Mouse (Mus musculus) CH12.LX (cell line): ENCODE data around the gene Gna11. TPM values are rescaled to one million over a fixed set of nuclear protein-coding genes. Genes with fewer than 3 reads are reported as not detected.

Source experiments
- DNase-seq: peaks from one replicate; pipeline ENCODE4 v3.0.0-alpha.2; 2013; ENCODE audit errors: extremely low read depth
- H3K27ac ChIP-seq: 2 replicates; pipeline ENCODE4 v1.5.1; 2012; ENCODE audit warnings: low read depth, mild to moderate bottlenecking, control low read depth, moderate library complexity; ENCODE audit not compliant: insufficient read depth
- H3K27me3 ChIP-seq: replicated peaks from 2 replicates; pipeline ENCODE3; 2012; ENCODE audit warnings: inconsistent platforms
- H3K36me3 ChIP-seq, 2 experiments: replicated peaks in 1 of 2; 2 replicates each; pipeline versions ENCODE3 to v1.6.1; 2012; ENCODE audit warnings: inconsistent platforms in 1 of 2, low read length in 1 of 2, mild to moderate bottlenecking in 1 of 2, mixed read lengths in 1 of 2, moderate library complexity in 1 of 2; ENCODE audit not compliant: control insufficient read depth in 1 of 2, insufficient read depth in 1 of 2
- H3K4me1 ChIP-seq, 2 experiments: 2 replicates each; pipeline ENCODE4 v1.6.1; 2012; ENCODE audit warnings: inconsistent platforms in 1 of 2, moderate library complexity in 1 of 2; ENCODE audit not compliant: insufficient read depth in 2 of 2, control insufficient read depth in 1 of 2
- H3K4me2 ChIP-seq: 2 replicates; pipeline ENCODE4 v1.6.1; 2012; ENCODE audit warnings: low read depth, mild to moderate bottlenecking, control low read depth; ENCODE audit not compliant: poor library complexity, insufficient read depth, severe bottlenecking
- H3K4me3 ChIP-seq, 3 experiments: fragments of 150-350 bp in 1 of 3; sonication (generic) in 1 of 3; replicated peaks in 1 of 3; 2 replicates each; pipeline versions ENCODE3 to v1.5.1; 2011 to 2012; ENCODE audit warnings: low read depth in 2 of 3, low read length in 2 of 3, mild to moderate bottlenecking in 2 of 3, moderate library complexity in 2 of 3, control low read depth in 1 of 3, improper control_type of control experiment in 1 of 3, inconsistent platforms in 1 of 3, mixed read lengths in 1 of 3; ENCODE audit not compliant: poor library complexity in 1 of 3
- H3K79me2 ChIP-seq: replicated peaks from 2 replicates; pipeline ENCODE4 v1.6.1; 2012; ENCODE audit warnings: mild to moderate bottlenecking, moderate library complexity; ENCODE audit not compliant: control insufficient read depth, poor library complexity, insufficient read depth, severe bottlenecking; ENCODE audit errors: extremely low read depth
- H3K9ac ChIP-seq: 2 replicates; pipeline ENCODE4 v1.6.1; 2012; ENCODE audit warnings: low read depth, mild to moderate bottlenecking, control low read depth, moderate library complexity; ENCODE audit not compliant: insufficient read depth
- H3K9me3 ChIP-seq: replicated peaks from 2 replicates; pipeline ENCODE3; 2012; ENCODE audit warnings: low read length, inconsistent platforms, mixed read lengths
- BHLHE40 ChIP-seq: IDR thresholded peaks from 2 replicates; pipeline ENCODE4 v1.6.1; 2011; ENCODE audit warnings: mild to moderate bottlenecking, low read depth, low read length, improper control_type of control experiment
- CHD2 ChIP-seq: IDR thresholded peaks from 2 replicates; pipeline ENCODE4 v1.6.1; 2011; ENCODE audit warnings: low read length, improper control_type of control experiment
- CTCF ChIP-seq, 2 experiments: IDR thresholded peaks in 1 of 2; conservative IDR thresholded peaks in 1 of 2; 2 replicates each; pipeline ENCODE4 v1.5.1; 2011 to 2012; ENCODE audit warnings: low read depth in 2 of 2, low read length in 2 of 2, improper control_type of control experiment in 1 of 2, inconsistent platforms in 1 of 2, mild to moderate bottlenecking in 1 of 2, moderate library complexity in 1 of 2
- E2F4 ChIP-seq: IDR thresholded peaks from 2 replicates; pipeline ENCODE4 v1.6.1; 2011; ENCODE audit warnings: low read depth, low read length, improper control_type of control experiment; ENCODE audit not compliant: insufficient replicate concordance
- EP300 ChIP-seq: IDR thresholded peaks from 2 replicates; pipeline ENCODE4 v1.6.1; 2011; ENCODE audit warnings: low read length, improper control_type of control experiment
- ETS1 ChIP-seq: conservative IDR thresholded peaks from 2 replicates; pipeline ENCODE4 v1.6.1; 2012; ENCODE audit warnings: low read depth, mild to moderate bottlenecking, inconsistent platforms, low read length, improper control_type of control experiment, moderate library complexity
- GABPA ChIP-seq: IDR thresholded peaks from 2 replicates; pipeline ENCODE4 v1.6.1; 2012; ENCODE audit warnings: low read depth, low read length, improper control_type of control experiment, inconsistent platforms; ENCODE audit not compliant: insufficient replicate concordance
- IRF4 ChIP-seq: IDR thresholded peaks from 2 replicates; pipeline ENCODE4 v1.6.1; 2014; ENCODE audit warnings: low read depth, mild to moderate bottlenecking, inconsistent platforms, low read length, improper control_type of control experiment
- JUND ChIP-seq: conservative IDR thresholded peaks from 2 replicates; pipeline ENCODE4 v1.6.1; 2011; ENCODE audit warnings: low read depth, low read length, improper control_type of control experiment
- MAFK ChIP-seq: IDR thresholded peaks from 2 replicates; pipeline ENCODE4 v1.6.1; 2011; ENCODE audit warnings: low read length, improper control_type of control experiment; ENCODE audit not compliant: insufficient replicate concordance
- MAZ ChIP-seq: IDR thresholded peaks from 2 replicates; pipeline ENCODE4 v1.6.1; 2012; ENCODE audit warnings: low read depth, mild to moderate bottlenecking, inconsistent platforms, low read length, improper control_type of control experiment, moderate library complexity
- MYC ChIP-seq: IDR thresholded peaks from 2 replicates; pipeline ENCODE4 v1.6.1; 2011; ENCODE audit warnings: low read depth, mild to moderate bottlenecking, improper control_type of control experiment, low read length
- NRF1 ChIP-seq: IDR thresholded peaks from 2 replicates; pipeline ENCODE4 v1.6.1; 2014; ENCODE audit warnings: low read depth, mild to moderate bottlenecking, inconsistent platforms, low read length, improper control_type of control experiment, moderate library complexity
- PAX5 ChIP-seq: IDR thresholded peaks from 2 replicates; pipeline ENCODE4 v1.6.1; 2012; ENCODE audit warnings: low read length, inconsistent platforms, mixed read lengths
- POLR2A ChIP-seq: IDR thresholded peaks from 2 replicates; pipeline ENCODE4 v1.6.1; 2011; ENCODE audit warnings: low read depth, mild to moderate bottlenecking, improper control_type of control experiment, low read length
- RAD21 ChIP-seq: IDR thresholded peaks from 2 replicates; pipeline ENCODE4 v1.6.1; 2011; ENCODE audit warnings: low read depth, mild to moderate bottlenecking, low read length, improper control_type of control experiment, moderate library complexity
- RCOR1 ChIP-seq: conservative IDR thresholded peaks from 2 replicates; pipeline ENCODE4 v1.6.1; 2012; ENCODE audit warnings: low read depth, mild to moderate bottlenecking, inconsistent platforms, low read length, improper control_type of control experiment
- SIN3A ChIP-seq: IDR thresholded peaks from 2 replicates; pipeline ENCODE4 v1.6.1; 2012; ENCODE audit warnings: low read length, improper control_type of control experiment, inconsistent platforms
- SMC3 ChIP-seq: IDR thresholded peaks from 2 replicates; pipeline ENCODE4 v1.6.1; 2011; ENCODE audit warnings: low read depth, low read length, improper control_type of control experiment
- TCF12 ChIP-seq: IDR thresholded peaks from 2 replicates; pipeline ENCODE4 v1.6.1; 2014; ENCODE audit warnings: low read depth, mild to moderate bottlenecking, inconsistent platforms, low read length, improper control_type of control experiment
- USF1 ChIP-seq: IDR thresholded peaks from 2 replicates; pipeline ENCODE4 v1.6.1; 2014; ENCODE audit warnings: low read depth, mild to moderate bottlenecking, inconsistent platforms, low read length, improper control_type of control experiment
- USF2 ChIP-seq: conservative IDR thresholded peaks from 2 replicates; pipeline ENCODE4 v1.6.1; 2011; ENCODE audit warnings: low read depth, low read length, improper control_type of control experiment
- ZC3H11A ChIP-seq: IDR thresholded peaks from 2 replicates; pipeline ENCODE4 v1.6.1; 2012; ENCODE audit warnings: low read depth, mild to moderate bottlenecking, inconsistent platforms, low read length, improper control_type of control experiment
- ZKSCAN1 ChIP-seq: IDR thresholded peaks from 2 replicates; pipeline ENCODE4 v1.6.1; 2012; ENCODE audit warnings: low read depth, inconsistent platforms, low read length, improper control_type of control experiment, borderline replicate concordance
- dilution Hi-C: fragments of 300-500 bp; cut with MboI; formaldehyde crosslinking; loops from 2 replicates; pipeline ENCODE4 v1.14.3; 2020; ENCODE audit warnings: low sequenced_read_pairs; ENCODE audit not compliant: extremely low pct_unique_long_range_greater_than_20kb, extremely low pct_ligation_motif_present
- in situ Hi-C: fragments of 300-500 bp; cut with MboI; formaldehyde crosslinking; loops from 3 replicates; pipeline ENCODE4 v1.14.3; 2019; ENCODE audit warnings: low sequenced_read_pairs, low pct_ligation_motif_present, low pct_unique_long_range_greater_than_20kb, mixed read lengths
- polyA plus RNA-seq: library from polyadenylated mRNA; unstranded; fragments of >175 nt; gene quantifications from 2 replicates; pipeline ENCODE4 v1.2.1, GENCODE M21; 2012; ENCODE audit warnings: low read depth; ENCODE audit not compliant: insufficient read length
- total RNA-seq, 2 experiments: library from RNA; depleted of rRNA; stranded (reverse); fragments of 300-350 nt in 1 of 2; fragments of >200 nt in 1 of 2; gene quantifications; 2 replicates each; pipeline ENCODE4 v1.2.3; 2012 to 2014

Gene Gna11
- total and polyA plus RNA-seq, 3 experiments = 4.3 to 8.7 (median 7.2) TPM

DNA sequence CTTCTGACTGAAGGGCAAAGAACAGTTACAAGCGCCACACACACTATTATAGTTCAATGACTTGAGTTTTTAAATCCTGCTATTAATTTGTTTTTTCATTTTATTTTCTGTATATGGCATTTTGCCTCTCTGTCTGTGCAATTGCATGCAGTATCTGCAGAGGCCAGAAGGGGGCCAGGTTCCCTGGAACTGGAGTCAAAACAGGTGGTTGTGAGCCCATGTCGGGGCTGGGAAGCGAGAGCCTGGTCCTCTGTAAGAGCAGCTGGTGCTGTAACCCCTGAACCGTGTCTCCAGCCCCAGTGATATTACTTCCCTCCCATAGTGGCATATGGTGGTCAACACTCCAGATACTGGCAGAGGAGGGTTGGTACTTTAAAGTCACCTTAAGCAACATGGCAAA is 26.4 kb downstream of the Gna11 start:
- H3K9ac ChIP-seq = no peak overlapping the region
- DNase-seq = peak; percentile 88
- TF ChIP-seq IRF4 = no peak
- no peak for TF ChIP-seq CHD2
- TF ChIP-seq ZC3H11A = no peak
- 0 out of 2 replicates have a peak, but pooled peaks have one; percentile 26 for TF ChIP-seq BHLHE40
- TF ChIP-seq USF1 = no peak
- TF ChIP-seq SIN3A = 0 out of 2 replicates have a peak, but pooled peaks have one; percentile 4
- peak; percentile 57 for TF ChIP-seq ETS1
- peak; percentile 62 for TF ChIP-seq TCF12
- peak; percentile 68 for TF ChIP-seq SMC3
- TF ChIP-seq USF2 = no peak
- 0 out of 2 replicates have a peak, but pooled peaks have one; percentile 48 for TF ChIP-seq MYC
- no peak for TF ChIP-seq PAX5
- TF ChIP-seq MAFK = no peak
- TF ChIP-seq EP300 = peak; percentile 49; the same call in 1 of the 2 replicates
- no peak for TF ChIP-seq ZKSCAN1
- TF ChIP-seq MAZ = no peak
- TF ChIP-seq NRF1 = no peak
- TF ChIP-seq JUND = no peak
- TF ChIP-seq POLR2A = no peak
- no peak for TF ChIP-seq E2F4
- TF ChIP-seq CTCF (conservative IDR thresholded peaks at IDR 0.05 in 1 of 2, IDR thresholded peaks at IDR 0.05 in 1 of 2; ENCODE audit: low read depth in 2 of 2, low read length in 2 of 2) = peak; percentile 63 to 78
- peak; percentile 34 for TF ChIP-seq RAD21
- TF ChIP-seq, all 38 proteins: peak for 9
- Histone ChIP-seq H3K27me3 (peaks cover 4% of the 10 kb centered on the region), H3K4me1 (peaks cover 26 to 48% of the 10 kb centered on the region in 2 experiments), H3K27ac (no peak overlapping the region), H3K4me2 (no peak overlapping the region), H3K36me3 (peaks cover 2 to 12% of the 10 kb centered on the region in 2 experiments), H3K4me3 (no peak overlapping the region), H3K9me3 (peaks cover 10% of the 10 kb centered on the region), H3K79me2 (no peaks in the 10 kb centered on the region)
- in situ Hi-C loops (no loop called here), dilution Hi-C loops (no loop called here)

DNA sequence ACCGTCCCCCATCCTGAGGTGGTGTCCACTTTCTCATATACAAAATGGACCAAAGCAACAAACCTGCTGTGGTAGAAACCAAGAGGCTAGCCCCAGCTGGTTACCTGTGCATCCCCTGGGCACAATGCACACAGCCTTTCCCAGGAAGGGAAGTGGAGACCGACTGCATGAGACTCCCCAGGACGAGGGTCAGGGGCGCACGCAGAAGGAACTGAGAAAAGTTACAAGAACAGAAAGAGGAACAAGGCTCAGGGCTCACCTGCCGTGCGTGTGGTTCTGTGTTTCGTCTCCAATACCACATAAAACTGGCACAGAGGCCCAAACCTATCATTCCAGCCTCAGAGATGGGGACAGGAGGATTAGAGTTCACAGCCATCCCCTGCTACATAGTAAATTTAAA is 27.8 kb downstream of the Gna11 start:
- in situ Hi-C loops = no loop called here
- Histone ChIP-seq H3K4me3 (no peak overlapping the region), H3K36me3 (peaks cover 3 to 25% of the 10 kb centered on the region in 2 experiments), H3K27me3 (no peaks in the 10 kb centered on the region), H3K4me2 (peak overlapping the region; percentile 59), H3K9ac (no peak overlapping the region)
- dilution Hi-C loops = no loop called here
- TF ChIP-seq IRF4 = peak; percentile 96
- no peak for TF ChIP-seq JUND
- peak; percentile 78; the same call in 1 of the 2 replicates for TF ChIP-seq RCOR1
- TF ChIP-seq BHLHE40 = peak; percentile 97
- peak; percentile 62; the same call in 1 of the 2 replicates for TF ChIP-seq ETS1
- TF ChIP-seq EP300 = peak; percentile 97
- TF ChIP-seq GABPA = no peak
- TF ChIP-seq TCF12 = peak; percentile 84
- 0 out of 2 replicates have a peak, but pooled peaks have one; percentile 60 for TF ChIP-seq MYC
- TF ChIP-seq, all 38 proteins: peak for 7
- Histone ChIP-seq H3K9me3 (peaks cover 11% of the 10 kb centered on the region), H3K27ac (no peak overlapping the region), H3K79me2 (no peaks in the 10 kb centered on the region), H3K4me1 (peaks cover 26 to 40% of the 10 kb centered on the region in 2 experiments)
- DNase-seq = peak; percentile 66
